Mouse (Mus musculus): ENCODE data around the gene Tmem178b.

The Tmem178b gene

GRCm38 (mm10) chr6:39872901-39873591, at the start of gene Tmem178b:
TSS of gene Tmem178b (plus strand) at chr6:39873271.
- no peak for DNase-seq

DNA sequence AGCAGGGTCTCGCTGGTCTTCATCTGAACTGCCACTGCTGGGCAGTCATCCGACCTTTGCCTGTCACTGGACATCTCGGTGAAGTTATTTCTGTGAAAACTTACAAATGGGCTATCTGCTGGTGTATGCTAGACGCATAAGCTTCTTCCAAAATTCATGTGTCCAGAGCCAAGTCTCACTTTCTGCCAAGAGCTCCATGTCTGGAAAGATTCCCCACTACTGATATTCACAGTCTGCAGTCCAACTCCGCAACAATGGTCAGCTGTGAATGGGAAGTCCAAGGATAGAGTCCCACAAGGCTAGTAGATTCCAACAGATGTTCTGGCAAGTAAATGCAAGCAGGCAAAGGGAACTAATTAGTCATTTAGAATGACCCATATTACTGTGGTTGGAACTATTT, 44.3 kb upstream of the Tmem178b start:
- no peak for DNase-seq

GRCm38 (mm10) chr6:39843698-39844342, 29.3 kb upstream of the Tmem178b start:
- no peak for DNase-seq

DNA sequence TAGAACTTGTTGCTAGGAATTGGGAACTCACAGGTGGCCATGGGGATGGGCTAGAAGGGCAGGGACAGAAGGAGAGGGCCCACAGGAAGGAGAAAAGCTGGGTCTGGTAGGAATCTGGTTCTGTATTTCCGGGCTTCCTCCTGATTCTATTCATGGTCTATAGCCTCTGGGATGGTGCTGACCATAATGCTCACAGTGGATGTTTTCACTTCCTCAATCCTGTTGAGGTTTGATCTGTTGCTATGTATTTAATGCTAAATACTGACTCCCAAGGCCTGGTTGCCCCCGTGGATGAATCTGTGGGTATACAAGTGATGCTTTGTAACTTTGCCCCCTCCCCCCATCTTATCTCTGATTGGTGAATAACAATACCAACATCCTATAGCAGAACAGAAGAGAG, 25.5 kb upstream of the Tmem178b start:
- DNase-seq: no peak

- no peak for DNase-seq
Observed at GRCm38 (mm10) chr6:39848766-39849165, 24.3 kb upstream of the Tmem178b start.

DNA sequence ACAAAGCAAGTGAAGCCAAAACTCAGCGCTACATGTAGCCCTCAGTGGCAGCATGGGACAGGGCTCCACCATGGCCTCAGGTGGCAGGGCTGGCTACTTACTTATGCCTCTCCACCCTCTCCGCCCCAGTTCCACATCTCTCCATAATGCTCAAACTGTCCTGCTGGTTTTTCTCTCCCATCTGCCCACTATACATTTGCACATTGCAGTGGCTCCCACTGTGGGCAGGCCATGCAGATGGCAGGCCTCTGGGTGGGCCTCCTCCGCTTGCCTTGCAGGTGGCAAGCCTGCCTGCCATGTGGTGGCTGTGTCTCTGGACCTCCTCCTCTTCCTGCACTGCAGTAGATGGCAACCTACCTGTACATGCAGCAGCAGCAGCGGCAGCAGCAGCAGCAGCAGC, 23.4 kb upstream of the Tmem178b start:
- no peak for DNase-seq

DNA sequence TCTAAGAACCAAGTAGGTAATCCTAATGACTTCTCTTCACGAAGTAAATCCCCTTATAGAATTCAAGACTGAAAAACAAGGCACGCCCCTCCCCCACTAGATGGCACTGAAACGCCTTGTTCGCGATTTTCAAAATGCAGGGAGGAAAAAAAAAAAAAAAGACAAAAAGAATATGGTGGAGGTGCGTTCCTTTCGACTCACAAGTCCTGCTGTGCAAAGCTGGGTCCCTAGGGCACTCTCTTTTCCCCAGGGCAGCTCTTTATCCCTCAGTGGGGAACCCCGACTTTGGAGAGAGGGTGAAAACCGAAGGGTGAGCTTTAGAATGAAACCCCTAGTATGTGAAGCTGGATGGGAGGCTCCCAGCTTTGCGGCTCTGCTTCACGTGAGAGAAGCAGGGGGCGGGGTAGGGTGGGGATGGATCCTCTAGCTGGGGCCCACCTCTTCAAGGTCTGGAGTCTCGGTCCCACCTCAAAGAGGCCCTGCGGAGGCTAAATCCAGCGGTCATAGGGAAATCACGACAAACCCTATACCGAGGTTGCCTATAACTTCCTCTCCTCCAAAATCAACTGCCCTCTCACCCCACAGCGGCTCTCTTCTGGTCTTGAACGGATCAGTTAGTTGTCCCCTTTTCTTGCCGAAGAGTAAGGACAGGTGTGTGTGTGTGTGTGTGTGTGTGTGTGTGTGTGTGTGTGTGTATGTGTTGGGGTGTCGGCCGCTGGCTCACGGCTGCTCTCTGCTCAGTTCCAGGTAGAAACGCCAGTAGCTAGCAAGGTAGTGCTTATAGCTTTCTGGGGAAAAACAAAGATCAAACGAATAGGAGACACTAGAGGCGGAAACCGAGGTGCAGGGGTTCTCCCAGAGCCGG, 2.6 kb upstream of the Tmem178b start:
- DNase-seq: no peak

GRCm38 (mm10) chr6:39871381-39872305, 1.4 kb upstream of the Tmem178b start:
- DNase-seq: no peak

- DNase-seq: no peak
Observed at GRCm38 (mm10) chr6:39872306-39872900, 668 bp upstream of the Tmem178b start.

DNA sequence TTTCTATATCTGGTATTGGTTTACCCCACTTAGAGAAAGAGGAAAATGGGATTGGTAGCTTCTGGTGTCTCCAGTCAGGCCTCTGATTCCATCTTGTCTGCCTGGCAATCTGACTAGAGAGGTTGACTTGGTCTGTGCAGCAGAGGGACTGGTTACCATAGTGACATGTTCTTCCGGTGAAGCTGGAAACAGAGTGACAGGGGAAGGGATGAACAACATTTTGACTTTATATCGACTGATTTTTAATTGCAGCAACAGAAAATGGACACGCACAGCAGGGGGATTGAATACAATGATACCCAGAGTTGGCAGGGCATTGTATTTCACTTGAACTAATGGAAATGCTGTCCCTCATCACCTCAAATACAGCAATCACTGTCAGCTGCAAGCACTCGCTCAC, 2.1 kb downstream of the Tmem178b start:
- DNase-seq: no peak

GRCm38 (mm10) chr6:39876444-39876843, 3.4 kb downstream of the Tmem178b start:
- DNase-seq: no peak

GRCm38 (mm10) chr6:39890811-39891210, 17.7 kb downstream of the Tmem178b start:
- no peak for DNase-seq

- DNase-seq: no peak
Observed at GRCm38 (mm10) chr6:39896500-39896899, 23.4 kb downstream of the Tmem178b start.

- no peak for DNase-seq
Observed at GRCm38 (mm10) chr6:39899231-39899630, 26.2 kb downstream of the Tmem178b start.

DNA sequence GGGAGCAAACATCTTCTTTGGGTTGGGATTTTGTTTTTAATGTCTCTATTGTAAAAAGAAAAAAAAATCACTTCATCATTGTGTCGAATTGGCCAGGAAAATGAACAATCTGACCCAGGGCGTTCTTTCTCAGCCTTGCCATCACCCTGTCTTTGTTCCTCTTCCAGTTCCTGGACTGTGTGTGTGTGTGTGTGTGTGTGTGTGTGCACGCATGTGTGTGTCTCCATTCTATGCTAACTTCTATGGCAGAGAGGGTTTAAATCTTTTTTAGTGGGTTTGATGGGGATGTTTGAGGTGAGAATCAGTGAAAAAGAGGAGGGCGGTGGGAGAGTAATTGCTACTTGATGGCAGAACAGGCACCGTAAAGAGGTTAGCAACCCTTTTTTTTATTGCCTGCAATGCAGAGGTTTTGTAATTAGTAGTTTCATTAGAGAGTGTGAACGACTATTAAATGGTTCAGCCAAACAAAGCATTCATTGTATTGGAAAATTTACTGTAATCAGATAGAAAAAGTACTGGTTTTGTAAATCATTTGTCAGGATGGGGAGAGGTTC, 30.2 kb downstream of the Tmem178b start:
- DNase-seq: no peak

GRCm38 (mm10) chr6:39903845-39904244, 30.8 kb downstream of the Tmem178b start:
- DNase-seq: no peak

GRCm38 (mm10) chr6:39914956-39915355, 41.9 kb downstream of the Tmem178b start:
- DNase-seq: no peak

DNA sequence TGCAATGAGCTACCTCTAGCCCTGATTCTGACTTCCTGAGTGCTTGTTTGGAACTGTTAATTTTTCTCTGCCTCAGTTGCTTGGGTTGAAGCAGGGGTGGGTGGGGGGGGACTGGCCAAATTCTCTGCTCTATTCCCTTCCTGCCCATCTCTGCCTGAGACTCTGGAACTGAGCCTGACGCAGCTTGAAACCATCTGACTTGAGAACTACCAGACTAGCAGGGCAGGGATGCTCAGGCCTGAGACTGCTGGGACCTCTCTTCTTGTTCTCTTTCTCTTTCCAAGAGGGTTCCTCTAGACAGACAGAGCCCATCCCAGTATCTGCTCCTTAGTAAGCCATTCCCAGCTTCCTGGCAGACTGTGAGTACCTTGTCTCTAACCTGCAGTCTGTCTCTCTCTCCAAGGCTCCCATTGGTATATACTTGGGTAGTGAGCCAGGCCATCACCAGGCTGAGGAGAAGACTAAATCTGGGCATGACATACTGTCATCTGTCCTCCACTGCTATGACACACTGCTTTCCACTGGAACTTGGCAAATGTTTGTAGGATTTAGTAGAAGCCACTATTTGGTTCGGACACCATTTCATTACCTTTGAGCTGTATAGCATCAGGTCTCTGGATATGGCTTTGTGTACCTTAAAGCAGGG, 42.7 kb downstream of the Tmem178b start:
- no peak for DNase-seq

DNA sequence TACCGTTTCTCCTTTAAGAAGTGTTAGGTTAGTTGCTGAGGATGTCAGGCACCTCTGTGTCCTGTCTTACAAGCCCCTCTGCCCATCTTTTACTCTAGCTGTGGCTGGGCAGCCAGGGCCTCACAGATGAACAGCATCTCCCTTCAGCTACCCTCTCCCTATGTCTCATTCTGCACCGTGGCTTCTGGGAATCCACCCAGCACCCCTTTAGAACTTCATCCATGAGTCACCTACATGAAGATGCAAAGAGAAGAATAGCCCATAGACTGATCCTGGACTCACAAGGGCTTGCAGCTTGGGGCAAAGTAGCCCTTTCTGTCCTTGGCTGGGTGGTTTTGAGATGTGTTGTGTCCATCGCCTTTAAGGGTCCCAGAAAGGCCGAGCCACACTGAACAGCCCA, 43.4 kb downstream of the Tmem178b start:
- DNase-seq: no peak

GRCm38 (mm10) chr6:39917242-39917641, 44.2 kb downstream of the Tmem178b start:
- DNase-seq: no peak

DNA sequence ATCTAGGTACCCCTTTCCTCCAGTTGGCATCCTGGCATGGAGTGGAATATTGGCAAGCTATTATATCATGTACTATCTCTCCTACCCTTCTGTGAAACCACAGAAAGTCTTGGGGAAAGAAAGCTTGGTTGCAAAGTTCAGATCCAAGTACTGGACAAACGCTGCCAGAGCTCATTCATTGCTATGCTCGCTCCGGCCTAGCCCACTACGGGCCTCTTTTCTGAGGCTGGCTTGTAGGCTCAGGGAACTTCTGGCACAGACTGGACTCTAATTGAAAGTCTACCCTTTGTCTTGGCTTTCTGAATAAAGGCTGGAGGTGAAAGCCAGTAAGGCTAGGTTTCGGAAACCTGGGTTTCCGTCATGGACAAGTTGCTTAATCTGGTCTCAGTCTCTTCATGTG, 44.7 kb downstream of the Tmem178b start:
- DNase-seq: no peak
